Mouse (Mus musculus): ENCODE data around the gene Srp9. TPM values are rescaled to one million over a fixed set of nuclear protein-coding genes. Genes with fewer than 3 reads are reported as not detected.
"Not testable (repeated sequence)": the region's sequence is repeated elsewhere in the genome, so short reads cannot be mapped to it uniquely, and the experiment has no call there.

The Srp9 gene
- polyA plus RNA-seq, 1 experiment, result 81.2 TPM

GRCm38 (mm10) chr1:182145546-182145945 lies 21.0 kb downstream of the Srp9 start:
- DNase-seq (ENCODE audit: low spot score), result no peak

GRCm38 (mm10) chr1:182148864-182149514 lies 24.5 kb downstream of the Srp9 start:
- DNase-seq (ENCODE audit: low spot score), result no peak

DNA sequence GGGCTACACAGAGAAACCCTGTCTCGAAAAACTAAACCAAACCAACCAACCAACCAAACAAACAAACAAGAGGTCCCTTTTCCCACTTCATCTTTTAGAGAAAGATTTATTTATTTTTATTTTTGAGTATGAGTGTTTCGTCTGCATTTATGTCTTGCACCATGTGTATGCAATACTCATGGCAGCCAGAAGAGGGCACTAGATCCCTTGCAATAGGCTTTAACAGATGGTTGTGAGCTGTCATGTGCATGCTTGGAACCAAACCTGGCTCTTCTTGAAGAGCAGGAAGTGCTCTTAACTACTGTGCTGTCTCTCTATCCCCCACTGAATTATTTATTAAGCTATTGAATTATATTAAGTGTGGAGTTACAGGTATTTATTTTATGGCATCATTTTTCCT lies 25.4 kb downstream of the Srp9 start:
- DNase-seq (ENCODE audit: low spot score), result no peak

- no peak for DNase-seq (ENCODE audit: low spot score)
Observed at GRCm38 (mm10) chr1:182157734-182158133, 33.2 kb downstream of the Srp9 start.

DNA sequence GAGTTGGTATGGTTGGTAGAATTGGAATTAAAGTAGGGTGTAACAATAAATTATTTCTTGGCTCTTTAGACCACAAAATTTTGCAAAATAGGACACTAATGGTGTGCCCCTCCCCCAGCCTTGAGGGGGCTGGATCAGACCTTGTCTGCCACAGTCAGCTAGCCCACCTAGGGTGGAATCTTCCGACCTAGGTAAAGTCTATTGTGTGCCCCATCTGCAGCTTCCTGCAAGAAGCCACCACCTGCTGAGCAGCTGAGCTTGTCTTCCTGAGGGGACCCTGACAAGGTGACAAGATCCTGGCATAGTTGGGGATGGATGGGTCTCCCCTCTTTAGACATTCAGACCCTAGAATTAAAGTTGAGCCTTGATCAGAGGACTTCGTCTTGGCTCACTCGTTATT lies 35.0 kb downstream of the Srp9 start:
- no peak for DNase-seq (ENCODE audit: low spot score)

DNA sequence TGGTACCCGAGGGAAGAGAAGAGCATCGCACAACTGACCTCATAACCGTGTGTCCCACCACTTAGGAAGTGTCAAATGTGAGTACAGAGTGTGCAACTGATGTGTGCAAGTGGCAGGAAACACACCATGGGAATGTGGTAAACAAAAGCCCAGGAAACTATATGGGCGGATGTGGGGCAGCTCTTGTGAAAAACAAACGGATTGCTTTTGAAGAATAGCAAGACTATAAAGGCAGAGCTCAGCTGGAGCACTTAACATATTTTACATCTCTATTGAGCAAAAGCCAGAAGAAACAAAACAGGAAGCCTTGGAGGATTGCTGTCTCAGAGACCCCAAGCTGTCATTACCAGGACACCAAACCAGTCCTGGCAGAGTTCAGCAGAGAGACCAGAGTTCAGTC lies 38.4 kb downstream of the Srp9 start:
- no peak for DNase-seq (ENCODE audit: low spot score)

- DNase-seq (ENCODE audit: low spot score), result no peak
Observed at GRCm38 (mm10) chr1:182164386-182164785, 39.8 kb downstream of the Srp9 start, which contains the start of gene Vmn1r1. Vmn1r1 (minus strand) TSS chr1:182164486.

DNA sequence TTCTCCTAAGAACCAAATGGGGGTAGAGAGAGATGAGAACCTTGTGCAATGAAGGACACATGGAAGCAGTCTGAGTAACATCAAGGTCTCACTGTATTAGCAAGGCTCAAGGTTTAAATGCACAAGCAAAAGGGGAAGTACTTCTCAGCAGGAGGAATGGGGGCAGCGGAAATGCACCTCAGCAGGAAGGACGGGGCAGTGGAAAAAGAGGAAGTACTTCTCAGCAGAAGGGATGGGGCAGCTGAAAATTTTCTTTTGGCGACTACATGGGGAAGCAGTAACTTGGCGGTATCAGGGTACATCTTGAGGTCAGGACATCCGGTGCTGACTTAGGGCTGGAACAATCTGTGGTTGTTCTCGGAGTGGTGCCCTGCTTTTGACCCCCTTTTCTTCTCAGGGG lies 45.7 kb downstream of the Srp9 start:
- not testable (repeated sequence) for DNase-seq (ENCODE audit: low spot score)

- not testable (repeated sequence) for DNase-seq (ENCODE audit: low spot score)
Observed at GRCm38 (mm10) chr1:182176985-182177384, 52.4 kb downstream of the Srp9 start.

- DNase-seq (ENCODE audit: low spot score), result no peak
Observed at GRCm38 (mm10) chr1:182181456-182182305, 57.1 kb downstream of the Srp9 start.

Other genes with a start within 250 kb of the Srp9 start
- gene Enah, start 104.7 kb upstream of the Srp9 start, polyA plus RNA-seq (2012; rRNA removed), result 69.5 and 103 TPM in 2 replicates
- not detected in 2 replicates for gene Vmn1r1, start 39.7 kb downstream of the Srp9 start, polyA plus RNA-seq (2012; rRNA removed)
- gene Degs1, start 158.1 kb downstream of the Srp9 start, polyA plus RNA-seq (2012; rRNA removed), result 71.9 and 84.2 TPM in 2 replicates
- 13.9 and 15.9 TPM in 2 replicates for gene Fbxo28, start 216.9 kb downstream of the Srp9 start, polyA plus RNA-seq (2012; rRNA removed)